Mouse (Mus musculus) testis, adult 2 months (tissue): ENCODE measurements around the gene Xntrpc. TPM values are rescaled to one million over a fixed set of nuclear protein-coding genes. Genes with fewer than 3 reads are reported as not detected.

Source experiments
- H3K27ac ChIP-seq: fragments of 200-500 bp; 2 replicates; pipeline ENCODE4 v1.5.1; 2012; ENCODE audit warnings: low read depth, low read length; ENCODE audit not compliant: control insufficient read depth, insufficient read depth
- H3K27me3 ChIP-seq: fragments of 200-500 bp; 2 replicates; pipeline ENCODE4 v1.6.1; 2012; ENCODE audit warnings: mild to moderate bottlenecking, low read length, moderate library complexity; ENCODE audit not compliant: control insufficient read depth, insufficient read depth
- H3K36me3 ChIP-seq: fragments of 200-500 bp; 2 replicates; pipeline ENCODE4 v1.6.1; 2012; ENCODE audit warnings: mild to moderate bottlenecking, low read length; ENCODE audit not compliant: control insufficient read depth, insufficient read depth
- H3K4me1 ChIP-seq: fragments of 200-500 bp; 2 replicates; pipeline ENCODE4 v1.6.1; 2012; ENCODE audit warnings: low read length; ENCODE audit not compliant: control insufficient read depth, insufficient read depth
- H3K4me3 ChIP-seq: fragments of 200-500 bp; 2 replicates; pipeline ENCODE4 v1.5.1; 2012; ENCODE audit warnings: low read depth, mild to moderate bottlenecking, low read length, moderate library complexity, mixed read lengths; ENCODE audit not compliant: control insufficient read depth
- CTCF ChIP-seq: fragments of 200-500 bp; IDR thresholded peaks from 2 replicates; pipeline ENCODE4 v1.5.1; 2012; ENCODE audit warnings: low read depth, mild to moderate bottlenecking, inconsistent platforms, low read length, moderate library complexity; ENCODE audit not compliant: control insufficient read depth, insufficient read depth, insufficient replicate concordance
- POLR2A ChIP-seq: fragments of 200-500 bp; IDR thresholded peaks from 2 replicates; pipeline ENCODE4 v1.6.1; 2012; ENCODE audit warnings: low read depth, mild to moderate bottlenecking, inconsistent platforms, low read length, moderate library complexity; ENCODE audit not compliant: control insufficient read depth
- polyA plus RNA-seq: library from polyadenylated mRNA; depleted of rRNA; stranded (reverse); fragments of >200 nt; gene quantifications from 2 replicates; pipeline ENCODE4 v1.2.3, GENCODE M21; 2012

The Xntrpc gene
- polyA plus RNA-seq, 1 experiment, result 5.5 TPM

DNA sequence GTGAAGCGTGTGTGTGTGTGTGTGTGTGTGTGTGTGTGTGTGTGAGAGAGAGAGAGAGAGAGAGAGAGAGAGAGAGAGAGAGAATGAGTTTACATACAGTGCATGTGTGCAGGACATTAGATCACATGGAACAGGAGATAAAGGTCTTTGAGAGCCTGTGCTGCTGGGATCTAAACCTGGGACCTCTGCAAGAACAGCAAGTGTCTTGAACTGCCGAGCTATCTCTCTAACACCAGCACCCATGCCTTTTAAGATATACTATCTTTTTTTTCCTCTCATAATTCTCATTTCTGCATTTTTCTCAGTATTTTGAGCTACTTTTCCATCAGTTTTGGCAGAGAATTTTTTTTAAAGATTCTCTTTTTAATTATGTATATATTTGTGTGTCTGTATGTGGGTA is 38.0 kb downstream of the Xntrpc start:
- H3K27ac ChIP-seq, result no peak overlapping the region
- H3K27me3 ChIP-seq, result no peaks in the 10 kb centered on the region
- no peaks in the 10 kb centered on the region for H3K36me3 ChIP-seq
- TF ChIP-seq POLR2A (no peak), CTCF (no peak)
- H3K4me3 ChIP-seq, result no peak overlapping the region
- peaks cover 29% of the 10 kb centered on the region for H3K4me1 ChIP-seq

DNA sequence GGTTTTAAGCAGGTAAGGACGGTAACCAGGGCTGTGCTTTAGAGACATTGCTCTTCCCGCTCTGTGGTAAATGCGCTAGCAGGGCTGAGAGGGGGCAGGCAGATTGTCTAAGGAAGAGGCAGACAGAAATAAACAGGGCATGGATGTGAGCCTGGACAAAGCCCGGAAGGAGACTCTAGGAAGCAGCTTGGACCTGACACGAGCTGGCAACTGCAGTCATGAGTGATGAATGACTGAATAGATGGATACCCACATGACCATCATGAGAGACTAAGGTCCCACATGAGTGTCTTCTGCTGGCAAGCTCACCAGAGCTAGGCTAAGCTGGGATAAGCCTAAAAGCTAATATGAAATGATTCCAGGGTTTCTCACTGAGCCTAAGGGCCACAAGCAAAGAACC is 38.6 kb downstream of the Xntrpc start:
- Histone ChIP-seq H3K4me3 (no peak overlapping the region), H3K36me3 (no peaks in the 10 kb centered on the region), H3K4me1 (peaks cover 24% of the 10 kb centered on the region), H3K27me3 (no peaks in the 10 kb centered on the region), H3K27ac (no peak overlapping the region)
- TF ChIP-seq POLR2A (no peak), CTCF (no peak)

DNA sequence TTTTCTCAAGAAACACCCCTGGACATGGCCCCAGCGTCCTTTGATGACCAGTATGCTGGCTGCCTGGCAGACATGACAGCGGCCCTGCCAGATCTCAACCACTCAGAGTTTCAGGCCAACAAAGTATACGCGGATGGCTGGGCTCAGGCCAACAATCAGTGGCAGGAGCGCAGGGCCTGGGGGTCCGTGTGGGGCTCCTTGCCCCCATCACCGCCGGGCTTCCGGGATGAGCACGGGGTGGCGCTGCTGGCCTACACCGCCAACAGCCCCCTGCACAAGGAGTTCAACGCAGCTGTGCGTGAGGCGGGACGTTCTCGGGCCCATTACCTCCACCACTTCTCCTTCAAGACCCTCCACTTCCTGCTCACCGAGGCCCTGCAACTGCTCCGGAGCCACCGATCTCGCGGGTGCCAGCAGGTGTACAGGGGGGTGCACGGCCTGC is 41.2 kb downstream of the Xntrpc start:
- Histone ChIP-seq H3K27ac (no peak overlapping the region), H3K4me3 (peak overlapping the region; percentile 80), H3K4me1 (peaks cover 9% of the 10 kb centered on the region), H3K36me3 (no peaks in the 10 kb centered on the region), H3K27me3 (no peaks in the 10 kb centered on the region)
- no peak for TF ChIP-seq CTCF
- 0 out of 2 replicates have a peak, but pooled peaks have one; percentile 18 for TF ChIP-seq POLR2A

DNA sequence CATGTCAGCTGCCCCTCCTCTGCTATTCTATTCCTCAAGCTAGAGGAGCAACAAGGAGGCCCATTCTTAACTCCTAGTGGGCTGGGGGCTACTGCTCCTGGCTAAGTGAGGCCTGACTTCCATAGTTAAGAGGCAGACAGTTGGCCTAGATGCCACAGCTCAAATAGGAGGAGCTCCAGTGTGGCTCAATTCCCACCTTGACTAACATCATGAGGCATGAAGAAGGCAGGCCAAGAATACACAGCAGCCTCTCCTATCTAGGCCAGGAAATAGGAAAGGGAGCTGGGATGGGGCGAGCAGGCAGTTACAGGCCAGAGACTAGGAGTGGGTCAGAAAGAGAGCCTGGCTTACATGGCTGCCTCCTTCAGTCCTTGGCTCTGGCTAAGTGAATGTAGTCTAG is 42.7 kb downstream of the Xntrpc start:
- Histone ChIP-seq H3K4me1 (peaks cover 12% of the 10 kb centered on the region), H3K36me3 (no peaks in the 10 kb centered on the region), H3K27me3 (no peaks in the 10 kb centered on the region), H3K27ac (no peak overlapping the region), H3K4me3 (no peak overlapping the region)
- TF ChIP-seq CTCF (no peak), POLR2A (no peak)

DNA sequence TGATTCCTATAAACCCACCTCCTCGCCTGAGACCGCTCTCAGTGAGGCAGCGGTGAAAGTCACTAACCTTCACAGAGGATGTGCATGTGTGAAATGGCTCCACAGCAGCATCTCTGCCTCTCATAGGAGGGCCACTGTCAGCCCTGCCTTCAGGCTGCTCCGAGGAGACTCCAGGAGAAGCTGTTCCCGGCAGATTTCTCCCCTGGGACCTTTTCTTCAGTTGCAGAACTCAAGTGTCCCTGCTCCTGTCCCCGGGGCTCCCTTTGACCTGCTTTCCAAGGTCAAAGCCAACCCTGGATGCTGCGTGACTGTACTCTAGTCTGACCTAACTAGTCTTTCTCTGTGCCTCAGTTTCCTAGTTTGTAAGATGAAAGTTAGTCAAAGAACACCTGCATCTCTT is 43.7 kb downstream of the Xntrpc start, which contains the start of gene Art5:
TSS of gene Art5 (minus strand) at position 319 of the 400 bp plus-strand sequence.
- Histone ChIP-seq H3K36me3 (no peaks in the 10 kb centered on the region), H3K27me3 (no peaks in the 10 kb centered on the region), H3K4me1 (peaks cover 17% of the 10 kb centered on the region), H3K4me3 (no peak within 1 kb of the TSS), H3K27ac (no peak within 1 kb of the TSS)
- TF ChIP-seq CTCF, result no peak
- TF ChIP-seq POLR2A, result no peak

DNA sequence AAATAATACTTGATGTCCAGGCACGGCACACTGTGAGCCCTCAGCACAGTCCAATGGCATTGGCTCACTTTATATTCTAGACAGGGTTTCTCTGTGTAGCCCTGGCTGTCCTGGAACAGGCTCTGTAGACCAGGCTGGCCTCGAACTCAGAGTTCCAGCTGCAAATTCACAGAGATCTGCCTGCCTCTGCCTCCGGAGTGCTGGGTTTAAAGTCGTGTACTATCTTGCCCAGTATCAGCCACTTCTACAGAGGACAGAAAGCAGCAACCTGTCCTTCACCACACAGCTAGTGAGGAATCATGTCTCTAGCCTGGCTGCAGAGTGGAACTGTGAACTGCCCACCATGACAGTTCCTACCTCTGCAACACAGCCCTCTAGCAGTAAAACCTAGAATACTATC is 44.2 kb downstream of the Xntrpc start:
- Histone ChIP-seq H3K36me3 (no peaks in the 10 kb centered on the region), H3K27ac (no peak overlapping the region), H3K4me3 (no peak overlapping the region), H3K27me3 (no peaks in the 10 kb centered on the region), H3K4me1 (peaks cover 19% of the 10 kb centered on the region)
- no peak for TF ChIP-seq POLR2A
- no peak for TF ChIP-seq CTCF

DNA sequence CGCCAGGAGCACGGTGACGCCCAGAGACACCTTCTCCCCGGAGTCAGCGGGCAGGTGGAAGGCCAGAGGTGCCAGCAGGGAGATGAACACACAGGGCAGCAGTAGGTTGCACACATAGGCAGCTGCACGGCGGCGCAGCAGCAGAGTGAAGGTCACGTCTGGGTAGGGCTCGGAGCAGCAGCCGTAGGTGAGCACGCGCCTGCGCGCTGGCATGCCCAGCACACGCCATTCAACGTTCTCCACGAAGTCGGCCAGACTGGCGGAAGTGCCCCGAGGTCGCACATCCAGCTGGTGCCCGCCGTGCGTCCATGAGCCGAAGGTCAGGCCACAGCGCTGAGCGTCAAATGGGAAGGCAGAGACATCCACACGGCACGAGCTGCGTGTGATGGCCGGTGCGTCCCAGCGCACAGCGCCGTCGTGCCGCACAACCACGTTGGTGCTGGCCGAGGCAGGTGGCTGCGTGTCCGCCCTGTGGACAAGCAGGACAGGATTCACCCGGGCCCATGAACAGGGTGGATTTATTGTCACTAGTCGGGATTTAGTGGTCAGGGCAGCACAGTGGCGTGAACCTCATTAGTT is 47.7 kb downstream of the Xntrpc start:
- H3K36me3 ChIP-seq, result no peaks in the 10 kb centered on the region
- peak overlapping the region; percentile 88 for H3K4me3 ChIP-seq
- H3K27ac ChIP-seq, result no peak overlapping the region; the same call in 1 of the 2 replicates
- TF ChIP-seq POLR2A (no peak), CTCF (no peak)
- no peaks in the 10 kb centered on the region for H3K27me3 ChIP-seq
- H3K4me1 ChIP-seq, result peaks cover 10% of the 10 kb centered on the region
